Mouse (Mus musculus): ENCODE measurements around the gene Abcc10.

DNA sequence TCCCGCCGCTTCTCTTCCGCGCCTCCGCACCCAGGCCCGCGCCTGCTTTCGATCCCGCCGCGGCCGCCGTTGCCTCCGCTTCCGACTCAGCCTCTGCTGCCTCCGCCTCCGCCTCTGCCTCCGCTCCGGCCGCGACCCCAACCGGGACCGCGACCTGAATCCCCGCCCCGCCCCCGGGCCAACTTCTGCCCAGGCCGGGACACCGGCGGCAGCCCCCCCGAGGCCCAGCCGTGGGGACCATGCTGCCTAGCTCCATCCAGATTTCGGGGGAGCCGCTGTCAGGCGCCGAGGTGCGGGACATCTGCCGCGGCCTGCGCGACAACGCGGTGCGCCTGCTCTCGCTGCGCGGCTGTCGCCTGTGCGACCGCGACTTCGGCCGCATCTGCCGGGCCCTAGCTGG lies 74.0 kb downstream of the Abcc10 start:
- TF ChIP-seq EP300 (IDR thresholded peaks at IDR 0.05) (no peak), CTCF (IDR thresholded peaks at IDR 0.05) (no peak)

All from lung, postnatal 0 days (tissue).